Mouse (Mus musculus) olfactory bulb, adult 2 months (tissue): ENCODE results near the gene Naa10.

Source experiments
- CTCF ChIP-seq: fragments of 200-500 bp; IDR thresholded peaks from 2 replicates; pipeline ENCODE4 v1.5.1; 2012; ENCODE audit warnings: low read depth, mild to moderate bottlenecking, low read length, moderate library complexity; ENCODE audit not compliant: insufficient read depth
- POLR2A ChIP-seq: fragments of 200-500 bp; IDR thresholded peaks from 2 replicates; pipeline ENCODE4 v1.6.1; 2012; ENCODE audit warnings: mild to moderate bottlenecking, low read depth, low read length, moderate library complexity; ENCODE audit not compliant: insufficient read depth

DNA sequence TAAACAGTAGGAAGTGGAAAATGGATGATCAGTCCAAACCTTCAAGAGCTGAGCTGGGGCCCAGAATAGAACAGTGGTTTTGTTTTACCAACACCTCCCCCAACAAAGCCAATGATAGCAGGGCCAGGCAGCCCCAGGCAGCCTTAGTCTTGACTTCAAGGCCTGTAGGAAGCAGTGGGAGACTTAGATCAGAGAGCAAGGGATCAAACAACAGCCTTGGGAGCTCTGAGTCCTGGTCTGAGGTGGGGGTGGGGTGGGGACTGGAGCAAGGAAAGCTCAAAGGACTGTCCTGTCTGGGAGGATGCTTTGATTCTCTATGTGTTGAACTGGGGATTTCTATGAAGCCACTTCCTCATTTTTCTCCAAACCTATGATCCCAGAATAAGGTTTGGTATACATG is 50.3 kb downstream of the Naa10 start:
- TF ChIP-seq CTCF, result no peak
- TF ChIP-seq POLR2A, result no peak
